Mouse (Mus musculus): ENCODE results near the gene Lyzl4.
"Not testable (repeated sequence)": the region's sequence is repeated elsewhere in the genome, so short reads cannot be mapped to it uniquely, and the experiment has no call there.

Lyzl4 gene

DNA sequence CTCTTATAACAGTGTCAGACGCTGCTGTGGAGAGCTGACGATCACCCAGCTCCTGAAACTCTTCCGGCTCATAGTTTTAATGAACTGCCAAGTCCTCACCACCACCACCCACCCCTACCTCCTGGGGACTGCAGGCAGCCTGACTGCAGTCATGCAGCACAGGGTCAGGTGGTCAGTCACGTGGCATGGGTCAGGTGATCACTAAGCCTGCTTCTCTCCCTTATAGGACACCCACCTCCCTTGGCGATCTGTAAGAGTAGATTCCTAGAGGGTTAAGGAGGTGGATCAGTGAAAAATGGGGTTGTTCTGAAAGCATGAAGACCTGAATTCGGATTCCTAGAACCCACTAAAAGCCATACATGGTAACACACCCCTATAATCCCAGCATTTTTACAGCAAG is 42.3 kb downstream of the Lyzl4 start:
- DNase-seq: no peak

DNA sequence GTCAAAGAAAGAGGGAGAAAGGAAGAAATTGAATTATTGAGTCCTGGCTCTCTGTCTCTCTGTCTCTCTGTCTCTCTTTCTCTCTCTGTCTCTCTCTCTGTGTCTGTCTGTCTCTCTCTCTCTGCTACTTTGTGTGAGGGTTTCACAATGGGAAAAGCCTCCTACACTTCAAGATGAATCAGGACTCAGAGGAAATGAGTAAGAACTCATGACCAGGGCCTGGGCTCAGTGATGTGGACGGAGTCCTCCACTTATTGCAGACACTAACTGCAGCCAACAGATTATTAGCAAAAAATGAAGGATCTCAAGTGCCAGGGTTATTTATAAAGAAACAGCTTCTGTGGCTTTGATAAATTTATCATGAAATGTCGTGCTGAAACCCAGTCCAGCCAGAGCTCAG is 43.8 kb downstream of the Lyzl4 start:
- no peak for DNase-seq

DNA sequence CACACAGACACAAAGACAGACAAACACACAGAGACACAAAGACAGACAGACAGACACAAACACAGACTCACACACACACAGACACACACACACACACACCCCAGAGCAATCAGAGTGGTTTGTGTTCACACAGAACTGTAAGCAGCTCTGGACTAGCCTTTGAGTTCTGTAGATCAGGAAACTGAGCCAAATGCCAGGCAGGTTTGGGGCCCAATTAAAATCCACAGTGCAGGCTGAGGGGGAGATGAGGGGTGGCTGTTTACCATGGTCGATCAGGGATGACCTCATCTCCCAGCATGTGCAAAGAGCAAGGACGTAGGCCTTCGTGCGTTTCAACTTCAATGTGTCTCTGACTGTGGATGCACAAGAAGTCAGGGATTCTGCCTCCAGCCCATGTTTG is 47.1 kb downstream of the Lyzl4 start:
- DNase-seq: no peak

DNA sequence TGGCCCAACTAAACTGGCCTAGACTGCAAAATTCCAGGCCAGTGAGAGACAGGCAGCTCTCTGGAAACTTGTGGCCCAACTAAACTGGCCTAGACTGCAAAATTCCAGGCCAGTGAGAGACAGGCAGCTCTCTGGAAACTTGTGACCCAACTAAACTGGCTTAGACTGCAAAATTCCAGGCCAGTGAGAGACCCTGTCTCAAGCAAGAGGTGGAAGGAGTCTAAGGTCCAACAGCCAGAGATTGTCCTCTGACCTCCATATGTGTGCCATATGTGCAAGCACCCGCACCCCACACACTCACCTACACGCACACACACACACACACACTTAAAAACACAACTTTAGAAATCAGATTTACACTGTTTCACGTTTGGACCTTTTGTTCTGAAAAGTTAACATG is 48.1 kb downstream of the Lyzl4 start:
- not testable (repeated sequence) for DNase-seq

DNA sequence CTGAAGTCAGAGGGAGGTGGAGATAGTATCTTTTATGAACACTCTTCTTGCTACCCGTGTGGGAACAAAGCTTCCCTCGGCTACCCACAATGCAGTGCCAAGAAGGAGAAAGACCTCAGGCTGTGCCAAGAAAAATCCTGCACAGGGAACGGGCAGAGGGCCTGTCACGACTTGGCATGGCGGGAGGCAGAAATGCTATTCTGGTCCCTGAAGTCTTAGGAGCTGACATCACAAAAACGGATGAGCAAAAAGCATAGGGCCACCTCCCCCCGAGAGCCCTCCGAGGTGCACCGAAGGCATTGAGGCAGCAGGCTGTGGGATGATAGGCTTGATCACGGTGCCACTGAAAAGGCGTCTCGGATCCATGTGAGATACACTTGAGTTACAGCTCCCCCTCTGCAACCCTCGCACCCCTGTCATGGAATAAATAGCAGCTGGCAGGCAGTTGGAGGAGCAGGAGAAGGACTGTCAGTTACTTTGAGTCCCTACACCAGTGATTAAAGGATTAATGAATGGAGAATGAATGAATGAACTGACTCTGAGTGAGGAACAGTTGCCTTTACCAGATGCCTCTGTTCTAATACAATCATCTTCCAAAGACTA is 48.8 kb downstream of the Lyzl4 start:
- DNase-seq: no peak

DNA sequence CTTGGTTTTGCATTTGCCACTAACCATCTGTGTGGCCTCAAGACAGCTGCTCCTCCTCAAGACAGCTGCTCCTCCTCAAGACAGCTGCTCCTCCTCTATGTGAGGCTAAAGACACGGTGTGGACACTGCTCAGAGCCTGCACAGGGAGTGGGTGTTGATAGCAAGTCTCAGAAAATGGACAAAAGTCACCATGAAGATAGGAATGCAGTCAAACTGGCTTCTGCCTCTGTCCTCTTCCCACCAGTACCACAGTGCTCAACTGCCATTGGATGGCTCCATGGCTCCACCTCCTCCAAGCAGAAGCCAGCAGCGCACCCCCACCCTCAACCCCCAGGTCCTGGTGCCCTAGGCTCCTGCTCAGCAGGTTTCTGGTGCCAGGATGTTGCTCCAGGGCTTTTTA is 52.4 kb downstream of the Lyzl4 start:
- no peak for DNase-seq

DNA sequence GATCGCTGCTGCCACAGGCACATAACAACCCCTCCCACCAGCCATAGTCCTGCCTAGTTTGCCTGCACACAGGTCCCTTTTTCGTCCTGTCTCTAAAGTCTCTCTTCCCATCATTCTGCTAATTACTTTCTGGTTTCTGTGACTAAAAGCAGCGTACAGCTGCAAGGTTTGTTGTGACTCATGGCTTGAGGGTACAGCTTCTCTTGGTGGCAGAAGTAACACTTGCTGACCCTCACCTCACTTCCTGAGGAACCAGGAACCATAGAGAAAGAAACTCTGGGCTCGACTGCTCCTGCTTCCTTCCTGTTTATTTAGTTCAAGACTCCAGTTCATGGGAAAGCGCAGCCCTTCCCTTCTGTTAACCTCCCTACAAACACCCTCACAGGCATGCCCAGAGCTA is 67.5 kb downstream of the Lyzl4 start:
- no peak for DNase-seq

DNA sequence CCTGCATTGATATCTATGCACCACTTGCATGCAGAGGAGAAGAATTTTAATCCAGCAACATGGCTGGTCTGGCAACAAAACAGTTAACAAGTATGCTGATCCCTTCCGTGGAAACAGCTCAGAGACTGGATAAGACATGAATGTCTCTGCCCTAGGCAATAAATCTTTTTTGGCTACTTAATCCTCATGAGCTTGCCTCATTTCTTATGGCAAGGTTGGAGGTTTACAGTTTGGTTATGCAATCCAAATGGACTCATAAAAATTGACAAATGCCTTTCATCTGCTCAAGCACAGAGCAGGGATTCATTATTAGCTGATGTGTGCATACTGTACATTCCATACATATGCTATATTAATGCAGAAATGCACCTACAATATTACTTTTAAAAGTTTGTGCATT is 73.4 kb downstream of the Lyzl4 start:
- DNase-seq: no peak

DNA sequence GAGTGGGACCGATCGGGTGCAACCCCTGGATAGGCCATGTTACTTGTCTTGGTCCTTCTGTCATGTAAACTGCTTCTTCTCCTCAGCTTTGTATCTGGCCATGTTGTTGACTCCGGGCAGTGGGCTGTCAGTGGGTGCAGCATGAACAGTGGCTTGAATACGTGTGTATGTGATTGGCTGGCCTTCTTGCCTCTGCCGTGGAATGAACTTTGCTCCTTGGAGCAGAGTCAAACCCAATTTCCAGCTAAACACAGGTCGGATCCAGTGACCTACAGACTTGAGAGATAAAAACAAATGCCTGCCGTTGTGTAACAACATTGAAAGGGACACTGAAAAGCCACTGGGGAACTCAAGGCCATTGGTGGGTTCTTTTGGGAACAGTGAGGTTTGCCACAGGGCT is 75.5 kb downstream of the Lyzl4 start:
- no peak for DNase-seq

DNA sequence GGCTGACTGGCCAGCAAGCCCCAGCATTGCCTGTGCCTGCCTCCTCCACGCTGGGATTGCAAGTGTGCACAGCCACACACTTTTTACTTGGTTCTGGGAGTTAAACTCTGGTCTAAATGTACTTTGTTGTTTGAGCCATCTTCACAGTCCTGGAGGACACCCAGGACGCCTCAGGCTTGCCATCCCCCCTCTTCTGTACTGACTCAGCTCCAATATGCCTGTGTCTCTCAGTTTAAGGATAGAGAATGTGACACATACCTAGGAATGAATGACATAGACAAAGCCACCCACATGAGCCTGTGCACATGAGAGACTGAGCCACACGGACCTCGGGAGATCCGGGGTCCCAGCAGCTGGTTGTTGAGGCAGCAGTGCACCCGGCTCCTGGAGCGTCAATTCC is 78.6 kb downstream of the Lyzl4 start:
- DNase-seq: no peak

DNA sequence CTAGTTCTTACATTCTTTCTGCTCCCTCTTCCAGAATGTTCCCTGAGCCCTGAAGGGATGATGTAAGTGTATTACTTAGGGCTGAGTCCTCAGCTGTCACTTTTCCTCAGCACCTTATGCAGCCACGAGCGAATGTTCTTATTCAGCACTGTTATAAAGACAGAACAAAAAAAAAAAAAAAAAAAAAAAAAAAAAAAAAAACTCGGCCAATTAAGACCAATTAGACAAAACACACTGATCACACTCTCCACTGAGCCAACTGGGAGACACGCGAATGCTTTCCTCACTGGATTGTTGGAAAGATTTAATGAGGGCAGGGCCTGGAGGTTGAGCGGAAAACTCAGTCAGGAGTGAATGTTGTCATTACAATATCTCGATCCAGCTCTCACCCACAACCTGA is 81.4 kb downstream of the Lyzl4 start:
- DNase-seq: no peak

DNA sequence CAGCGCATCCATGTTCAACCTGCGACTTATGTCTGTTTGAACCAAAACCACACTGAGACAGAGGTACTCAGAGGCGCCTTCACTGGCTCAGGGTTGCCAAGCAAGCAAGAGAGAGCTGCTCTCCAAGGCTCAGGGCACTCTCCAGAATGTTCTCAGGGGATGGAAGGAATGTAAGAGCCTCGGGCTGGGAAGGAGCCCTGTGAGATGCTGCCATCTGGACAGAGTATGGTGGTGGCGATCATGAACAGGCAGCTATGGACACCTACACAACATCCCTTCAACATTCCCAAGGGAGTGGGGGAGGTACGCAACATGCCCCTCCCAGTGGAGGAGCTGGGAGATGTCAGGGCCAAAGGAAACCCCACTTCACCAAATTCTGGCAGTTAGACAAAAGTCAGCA is 83.7 kb downstream of the Lyzl4 start:
- DNase-seq: no peak

DNA sequence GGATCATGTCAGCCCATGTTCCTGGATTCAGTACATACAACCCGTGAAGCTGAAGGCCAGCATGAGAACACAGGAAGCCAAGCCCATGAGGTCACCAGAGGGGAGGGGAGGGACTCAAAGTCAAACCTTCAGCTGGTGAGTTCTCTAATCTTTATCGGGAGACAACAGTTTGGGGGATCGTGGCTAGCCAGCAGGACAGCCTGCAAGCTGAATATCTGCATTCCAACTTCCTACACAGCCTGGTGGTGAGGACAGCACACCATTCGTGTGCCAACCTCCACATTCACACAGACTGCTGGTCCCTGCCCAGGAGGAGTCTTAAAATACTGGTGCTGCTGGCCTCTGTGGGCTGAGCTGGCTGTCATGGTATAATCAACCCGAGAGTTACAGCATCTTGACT is 85.0 kb downstream of the Lyzl4 start:
- no peak for DNase-seq

DNA sequence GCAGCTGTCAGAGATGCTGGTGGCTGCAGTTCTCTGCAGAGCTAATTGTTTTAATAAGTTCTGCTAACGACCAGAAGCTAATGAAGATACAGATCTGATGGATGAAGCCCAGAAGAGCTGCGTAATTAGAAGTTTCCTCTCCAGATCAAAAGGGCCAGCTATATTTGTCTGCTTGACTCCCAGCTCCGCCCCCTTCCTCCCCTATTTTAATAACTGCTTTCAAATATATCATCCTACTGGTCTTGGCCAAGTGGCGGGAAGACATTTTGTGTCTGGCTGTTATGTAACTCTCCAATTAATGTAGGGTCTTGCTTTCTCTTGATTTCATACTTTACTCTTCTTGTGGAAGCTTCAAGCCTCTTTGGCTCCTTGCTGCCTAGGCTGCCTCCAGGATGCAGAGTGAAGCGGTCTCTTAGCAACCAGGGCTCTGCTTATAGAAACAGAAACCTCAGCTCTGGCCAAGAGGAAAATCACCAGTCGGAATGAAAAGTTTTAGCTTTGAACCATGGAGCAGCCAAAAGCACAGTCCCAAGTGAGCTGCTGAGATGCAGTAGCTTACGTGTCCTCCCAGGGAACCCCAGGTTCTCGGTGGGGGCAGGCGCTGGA is 86.4 kb downstream of the Lyzl4 start:
- DNase-seq: no peak

DNA sequence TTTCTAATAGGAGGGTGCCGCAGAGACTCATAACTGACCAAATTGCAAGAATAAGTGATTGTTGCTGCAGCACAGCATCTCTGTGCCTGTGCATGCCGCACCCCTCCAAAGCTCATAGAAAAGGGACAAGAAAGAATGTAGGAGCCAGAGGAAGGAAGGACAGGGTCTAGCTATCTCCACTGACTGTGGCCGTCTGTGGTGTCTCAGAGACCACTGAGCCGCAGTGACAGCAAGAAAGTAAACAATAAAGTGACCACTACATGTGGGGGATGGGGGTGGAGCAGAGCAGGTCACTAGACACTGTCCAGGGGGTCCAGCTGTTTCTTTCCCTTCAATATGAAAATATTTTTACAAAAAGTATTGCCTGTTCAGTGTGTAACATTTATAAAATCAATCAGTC is 88.3 kb downstream of the Lyzl4 start:
- DNase-seq: no peak

DNA sequence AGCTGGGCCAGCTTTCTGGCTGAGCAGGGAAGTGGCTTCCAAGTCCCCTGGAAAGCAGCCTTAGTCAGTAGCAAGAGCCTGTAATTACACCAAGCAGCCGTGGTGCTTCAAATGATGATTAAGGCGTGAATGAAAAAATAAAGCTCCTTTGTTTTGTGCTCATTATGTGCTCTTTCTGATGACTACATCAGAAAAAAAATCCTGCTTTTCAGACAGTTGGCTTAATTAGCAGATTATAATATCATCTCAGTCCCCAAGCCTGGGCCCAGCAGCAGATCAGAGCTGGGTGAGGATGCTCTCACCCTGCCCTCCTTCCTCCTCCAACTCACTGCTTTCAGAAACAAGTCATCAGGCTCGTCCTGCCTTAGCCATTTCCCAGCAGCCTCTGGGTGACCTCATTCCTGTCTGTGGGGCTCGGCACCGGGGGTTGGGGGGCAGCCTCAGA is 91.5 kb downstream of the Lyzl4 start:
- DNase-seq: no peak

DNA sequence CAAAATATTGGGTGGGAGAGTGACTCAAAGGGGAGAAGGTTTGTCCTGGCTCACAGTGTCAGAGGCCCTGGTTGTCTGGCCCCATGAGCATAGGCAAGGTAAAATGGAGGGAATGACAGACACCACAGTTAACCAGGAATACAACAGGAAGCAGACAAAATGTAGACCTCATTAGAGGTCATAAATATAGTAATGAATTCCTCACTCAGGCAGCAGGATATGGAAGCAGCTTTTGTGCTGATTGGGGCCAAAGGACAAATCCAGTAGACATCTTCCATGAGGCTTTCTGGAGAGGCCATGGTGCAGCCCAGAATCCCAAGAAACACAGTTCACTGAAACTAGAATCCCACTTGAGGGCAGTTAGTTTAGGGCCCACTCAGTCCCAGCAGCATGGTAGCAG is 92.5 kb downstream of the Lyzl4 start:
- no peak for DNase-seq

DNA sequence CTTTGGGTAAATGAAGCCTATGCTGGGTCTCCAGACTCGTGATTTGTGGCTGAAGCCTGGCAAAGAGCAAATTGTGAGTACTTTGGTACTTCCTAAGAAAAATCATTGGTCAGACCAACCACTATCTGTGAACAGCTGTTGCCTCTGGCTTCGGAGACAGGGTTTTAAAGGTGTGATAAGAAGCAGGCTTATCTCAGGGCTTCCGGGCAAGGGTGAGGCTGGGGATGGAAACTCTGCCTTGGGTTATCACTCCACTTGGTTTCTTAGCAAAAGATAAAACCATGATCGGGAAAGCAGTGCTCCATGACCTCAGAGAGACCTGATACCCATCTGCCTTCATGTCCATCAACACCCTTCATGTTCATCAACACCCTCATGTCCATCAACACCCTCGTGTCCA is 92.9 kb downstream of the Lyzl4 start:
- DNase-seq: no peak

DNA sequence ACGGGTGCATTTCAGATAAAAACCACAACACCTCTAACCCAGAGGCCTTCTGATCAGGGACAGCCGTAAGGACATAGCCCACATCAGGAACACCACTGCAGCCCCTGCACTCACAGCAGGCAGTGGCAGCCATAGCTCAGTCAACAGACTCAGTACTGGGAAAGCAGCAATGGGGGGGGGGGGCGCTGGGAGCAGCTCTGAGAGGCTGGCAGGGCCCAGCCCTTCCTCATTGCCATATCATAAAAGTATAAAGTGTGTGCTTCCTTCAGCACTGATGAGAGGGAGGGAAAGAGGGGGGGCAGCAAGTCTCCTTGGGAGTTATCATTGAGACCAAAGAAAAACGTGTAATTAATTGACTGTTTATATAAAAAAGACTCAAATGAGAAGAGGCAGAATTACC is 94.5 kb downstream of the Lyzl4 start:
- no peak for DNase-seq

DNA sequence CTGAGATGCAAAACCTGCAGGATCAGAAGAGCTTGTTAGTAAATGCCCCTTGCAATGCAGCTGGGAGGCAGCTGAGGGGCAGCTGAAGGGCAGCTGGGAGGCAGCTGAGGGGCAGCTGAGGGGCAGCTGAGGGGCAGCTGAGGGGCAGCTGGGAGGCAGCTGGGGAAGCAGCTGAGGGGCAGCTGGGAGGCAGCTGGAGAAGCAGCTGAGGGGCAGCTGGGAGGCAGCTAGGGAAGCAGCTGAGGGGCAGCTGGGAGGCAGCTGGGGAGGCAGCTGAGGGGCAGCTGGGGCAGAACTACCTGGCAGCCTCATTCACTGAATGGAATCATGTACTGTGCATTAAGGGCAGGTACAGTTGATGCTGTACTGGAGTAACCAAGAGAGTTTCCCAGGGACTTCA is 100.4 kb downstream of the Lyzl4 start:
- DNase-seq: no peak

DNA sequence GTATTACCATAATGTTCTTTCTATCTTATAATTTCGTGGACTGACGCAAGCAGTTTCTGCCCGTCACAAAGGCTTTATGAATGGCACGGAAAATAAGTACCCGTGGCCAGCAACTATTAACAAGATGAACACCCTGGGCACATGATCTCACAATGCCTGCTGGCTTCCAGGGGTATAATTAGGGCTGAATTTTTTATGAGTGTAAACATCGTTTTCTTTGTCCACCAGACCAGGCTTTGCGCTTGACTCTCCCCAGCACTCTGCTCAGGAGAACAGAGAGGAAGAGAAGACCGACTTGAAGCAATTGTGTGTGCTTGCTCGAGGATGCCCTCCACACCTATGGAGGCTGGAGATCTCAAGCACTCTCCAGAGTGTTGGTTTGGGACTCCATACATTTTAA is 109.3 kb downstream of the Lyzl4 start:
- DNase-seq: no peak

DNA sequence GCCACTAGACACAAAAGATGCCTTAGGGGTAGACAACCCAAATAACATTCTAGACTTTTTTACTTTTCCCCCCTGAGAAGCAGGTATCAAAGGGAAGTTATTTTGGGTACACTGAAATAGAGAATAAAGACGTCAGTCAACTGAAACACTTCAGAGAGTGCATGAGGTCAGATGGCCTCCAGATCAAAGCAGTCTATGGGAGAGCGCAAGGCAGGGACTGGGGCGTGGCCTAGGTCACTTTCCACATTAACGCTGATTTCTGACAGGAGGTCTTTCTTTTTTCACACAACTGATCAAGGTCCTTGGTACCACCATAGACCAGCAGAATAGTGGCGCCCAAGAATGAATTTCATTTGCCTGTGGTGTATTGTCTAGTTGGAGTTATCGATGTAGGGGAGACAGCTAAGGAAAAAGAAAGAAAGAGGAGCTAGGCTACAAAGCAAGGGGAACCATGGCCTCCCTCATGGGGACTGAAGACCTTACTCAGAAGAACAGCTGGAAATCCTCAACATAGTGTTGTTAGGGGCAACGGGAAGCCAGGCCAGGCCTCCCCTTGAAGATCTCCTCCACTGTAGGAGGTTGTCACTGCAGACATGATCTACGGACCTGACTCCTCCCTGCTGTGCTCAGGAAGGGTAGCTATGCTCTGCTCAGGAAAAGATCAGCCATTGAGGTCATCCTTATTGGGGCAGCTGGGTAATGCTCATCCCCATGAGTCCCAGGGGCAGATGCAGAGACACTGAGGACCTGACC is 113.1 kb downstream of the Lyzl4 start:
- no peak for DNase-seq
